16 mouse cellular contexts compared by ENCODE assay signal in genomic region chr19:15047896-15048295, GRCm38 (mm10).
A peak's percentile ranks its signal among the peaks of the same experiment; 100 is the strongest.
DNase-seq lines count a peak whose midpoint lies in the region; ATAC-seq lines count a peak whose summit lies in the region.
"Had no signal": no experiment of that assay in that cellular context is flagged by ENCODE, and none has a peak within 500 bp of the region (broad histone marks: within the 10 kb centered on the region; RNA-seq: fewer than 3 reads in every experiment).

No protein-coding gene starts in this region.

- H3K27me3 ChIP-seq in kidney, embryonic 15.5 days: 0 out of 2 replicates have a peak, but pooled peaks cover 2% of the 10 kb centered on the region
- H3K27me3 ChIP-seq: neural tube, embryonic 13.5 days had no signal

- H3K36me3 ChIP-seq in kidney, embryonic 15.5 days: no peaks in the 10 kb centered on the region
- H3K36me3 ChIP-seq: limb, embryonic 10.5 days; neural tube, embryonic 13.5 days had no signal

- ATAC-seq in kidney, embryonic 15.5 days (replicated peaks; ENCODE audit: low FRiP score): no peak
- ATAC-seq: inflammation-experienced regulatory T-cells, adult 6 months had no signal

- H3K9me3 ChIP-seq in kidney, embryonic 15.5 days (replicated peaks): no peaks in the 10 kb centered on the region
- H3K9me3 ChIP-seq: limb, embryonic 10.5 days; neural tube, embryonic 13.5 days had no signal

- H3K4me2 ChIP-seq in kidney, embryonic 15.5 days: no peak overlapping the region
- H3K4me2 ChIP-seq: liver, embryonic 11.5 days; midbrain, embryonic 11.5 days; neural tube, embryonic 13.5 days had no signal

- H3K27ac ChIP-seq in kidney, embryonic 15.5 days: no peak overlapping the region
- H3K27ac ChIP-seq: limb, embryonic 10.5 days; neural tube, embryonic 13.5 days had no signal

- no peak overlapping the region for H3K9ac ChIP-seq in kidney, embryonic 15.5 days
- H3K9ac ChIP-seq: neural tube, embryonic 13.5 days had no signal

- no peaks in the 10 kb centered on the region for H3K4me1 ChIP-seq in kidney, embryonic 15.5 days

- no peak overlapping the region for H3K4me3 ChIP-seq in kidney, embryonic 15.5 days (replicated peaks)
- H3K4me3 ChIP-seq: limb, embryonic 10.5 days; neural tube, embryonic 13.5 days had no signal

- peak; percentile 34 for DNase-seq in gastrocnemius, postnatal 10 days
- no peak for DNase-seq in gastrocnemius, adult 8-10 months (ENCODE audit: low spot score in 2 of 2)
- peak; percentile 14 for DNase-seq in lung, postnatal 10 days
- no peak for DNase-seq in lung, adult 18-20 months
- DNase-seq in adrenal gland, postnatal 10 days: peak; percentile 77
- DNase-seq in skeletal muscle tissue, adult 2 months (ENCODE audit: low read depth, low spot score): peak; percentile 12
- DNase-seq: B cell, adult 2 months; cerebellum, adult 11 months; kidney, adult 9 months; thymus, adult 2 months had no signal

- 65% methylated on average over 2 of the region's 2 CpGs for whole genome bisulfite sequencing in kidney, embryonic 15.5 days

Comparison
In these comparisons a context has a peak if more than half of its experiments do, and no peak if none do; other contexts are left out.
1. DNase-seq: peak in gastrocnemius, postnatal 10 days (single experiment), lung, postnatal 10 days (single experiment), adrenal gland, postnatal 10 days (single experiment) and skeletal muscle tissue, adult 2 months (single experiment); none in gastrocnemius, adult 8-10 months (0 of 2) and lung, adult 18-20 months (0 of 2).